Mouse (Mus musculus): ENCODE data around the gene Kdm5a. TPM values are rescaled to one million over a fixed set of nuclear protein-coding genes. Genes with fewer than 3 reads are reported as not detected.
A peak's percentile ranks its signal among the peaks of the same experiment; 100 is the strongest.

Gene Kdm5a
- polyA plus RNA-seq, 1 experiment from 2014 or later, result 45.2 TPM

DNA sequence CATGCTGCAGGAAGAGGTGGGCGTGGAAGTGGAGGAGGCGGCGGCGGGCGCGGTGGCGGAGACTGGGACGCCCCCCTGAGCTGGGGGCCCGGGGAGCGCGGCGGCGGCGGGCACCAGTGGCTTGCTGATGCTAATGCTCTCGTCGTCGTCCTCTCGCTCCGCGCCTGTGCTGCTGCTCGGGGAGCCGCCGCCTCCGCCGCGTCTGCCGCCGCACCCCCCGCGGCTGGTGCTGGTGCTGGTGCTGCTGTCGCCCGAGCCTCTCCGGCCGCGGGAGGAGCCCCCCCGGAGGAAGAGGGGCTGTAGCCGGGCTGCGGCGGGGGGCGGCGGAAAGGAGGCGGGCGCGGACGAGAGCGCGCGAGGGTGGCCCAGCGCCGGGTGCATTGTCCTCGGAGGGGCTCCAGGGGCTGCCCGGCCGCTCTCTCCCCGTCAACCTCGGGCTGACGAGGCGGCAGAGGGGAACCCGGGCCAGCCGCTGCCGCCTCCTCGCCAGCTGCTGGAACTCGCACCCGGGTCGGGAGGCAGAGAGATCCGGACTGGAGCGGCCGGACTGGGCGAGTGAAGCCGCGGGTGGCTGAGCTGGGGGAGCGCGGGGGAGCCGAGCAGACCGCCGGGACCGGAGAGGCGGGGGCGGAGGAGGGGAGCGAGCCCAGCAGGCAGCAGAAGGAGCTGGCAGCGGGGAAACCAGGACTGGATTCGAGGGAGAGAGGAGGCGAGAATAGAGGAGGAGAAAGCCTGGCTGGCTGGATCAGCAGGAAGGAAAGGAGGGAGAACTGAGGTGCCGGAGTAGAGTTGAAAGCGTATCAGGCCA lies 129.7 kb downstream of the Kdm5a start, which contains the start of gene Tmem121b:
Tmem121b (minus strand) TSS at position 434 of the 808 bp plus-strand sequence.
- Histone ChIP-seq H3K36me3 (no peaks in the 10 kb centered on the region), H3K4me1 (peaks cover 31% of the 10 kb centered on the region), H3K27ac (no peak within 1 kb of the TSS), H3K4me3 (peak within 1 kb of the TSS; percentile 64), H3K4me2 (peak within 1 kb of the TSS; percentile 100), H3K27me3 (peaks cover 45% of the 10 kb centered on the region), H3K9ac (peak within 1 kb of the TSS; percentile 48), H3K9me3 (no peaks in the 10 kb centered on the region)
- 1% methylated on average over 80 of the region's 84 CpGs for WGBS
- ATAC-seq (ENCODE audit: borderline replicate concordance, extremely low read depth, low FRiP score, low TSS enrichment), result peak; percentile 70; the same call in 1 of the 2 replicates

Other genes starting within 250 kb of the Kdm5a start
- gene D330020A13Rik, start 69.8 kb upstream of the Kdm5a start, polyA plus RNA-seq (2015; fragmentation: Nextera tagmentation; extraction: Ambion mirVana), result 0.16 and 0.25 TPM in 2 replicates
- 0.32 and 0.54 TPM in 2 replicates for gene B4galnt3, start 69.6 kb upstream of the Kdm5a start, polyA plus RNA-seq (2015; fragmentation: Nextera tagmentation; extraction: Ambion mirVana)
- gene Ccdc77, start 250 bp downstream of the Kdm5a start, polyA plus RNA-seq (2015; fragmentation: Nextera tagmentation; extraction: Ambion mirVana), result 25.4 and 26.6 TPM in 2 replicates
- 6.4 and 7.2 TPM in 2 replicates for gene Il17ra, start 99.1 kb downstream of the Kdm5a start, polyA plus RNA-seq (2015; fragmentation: Nextera tagmentation; extraction: Ambion mirVana)
- gene Tmem121b, start 129.7 kb downstream of the Kdm5a start, polyA plus RNA-seq (2015; fragmentation: Nextera tagmentation; extraction: Ambion mirVana), result 0.17 and 0.20 TPM in 2 replicates
- gene Hdhd5, start 167.2 kb downstream of the Kdm5a start, polyA plus RNA-seq (2015; fragmentation: Nextera tagmentation; extraction: Ambion mirVana), result 16.7 and 17.3 TPM in 2 replicates

Measured in lung, embryonic 15.5 days (tissue).